Mouse (Mus musculus) telencephalon, adult 2 months (tissue): ENCODE measurements around the gene Scube1.

Source experiments
- DNase-seq: peaks from one replicate; pipeline ENCODE4 v3.0.0-alpha.2; 2011; ENCODE audit warnings: low read depth, low spot score

Gene Scube1

DNA sequence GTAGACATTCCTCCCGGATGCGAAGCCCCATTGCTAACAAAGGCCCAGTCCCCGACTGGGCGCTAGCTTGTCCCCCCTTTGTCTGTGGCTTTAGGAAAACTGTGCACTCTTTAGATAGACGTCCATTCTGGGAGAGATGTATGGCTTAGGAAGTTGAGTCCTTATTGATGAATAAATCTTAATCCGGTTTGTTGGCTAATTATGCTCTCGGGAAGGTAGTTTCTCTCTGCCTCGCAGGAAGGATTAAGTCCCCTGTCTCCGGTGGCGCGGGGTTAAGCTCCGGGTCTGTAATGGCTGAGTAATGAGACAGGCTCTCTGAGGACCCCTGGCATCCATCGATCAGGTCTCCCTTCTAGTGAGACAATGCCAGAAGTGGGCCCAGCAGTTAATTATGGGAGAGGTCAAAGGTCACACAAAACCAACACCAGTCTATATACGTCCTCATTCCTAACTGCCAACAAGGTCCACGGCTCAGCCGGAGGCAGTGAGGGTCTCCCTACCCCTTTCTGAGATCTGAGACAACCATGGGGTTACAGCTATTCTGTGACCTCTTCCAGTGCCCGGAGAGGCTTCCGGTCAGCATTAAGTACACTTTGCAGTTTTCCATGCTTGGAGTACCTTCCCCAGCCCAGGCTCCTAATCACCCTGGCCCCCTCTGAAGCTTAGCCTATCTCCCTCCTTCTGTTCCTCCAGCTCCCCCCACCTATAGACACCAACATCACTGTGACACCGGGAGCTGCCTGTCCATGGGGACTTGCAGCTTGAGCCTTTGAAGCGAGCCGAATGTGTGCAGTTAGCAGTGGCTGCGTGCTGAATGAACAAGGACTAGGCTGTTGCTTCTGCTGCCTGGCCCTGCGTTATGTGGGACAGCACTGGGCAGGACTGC, 14.7 kb downstream of the Scube1 start:
- no peak for DNase-seq

DNA sequence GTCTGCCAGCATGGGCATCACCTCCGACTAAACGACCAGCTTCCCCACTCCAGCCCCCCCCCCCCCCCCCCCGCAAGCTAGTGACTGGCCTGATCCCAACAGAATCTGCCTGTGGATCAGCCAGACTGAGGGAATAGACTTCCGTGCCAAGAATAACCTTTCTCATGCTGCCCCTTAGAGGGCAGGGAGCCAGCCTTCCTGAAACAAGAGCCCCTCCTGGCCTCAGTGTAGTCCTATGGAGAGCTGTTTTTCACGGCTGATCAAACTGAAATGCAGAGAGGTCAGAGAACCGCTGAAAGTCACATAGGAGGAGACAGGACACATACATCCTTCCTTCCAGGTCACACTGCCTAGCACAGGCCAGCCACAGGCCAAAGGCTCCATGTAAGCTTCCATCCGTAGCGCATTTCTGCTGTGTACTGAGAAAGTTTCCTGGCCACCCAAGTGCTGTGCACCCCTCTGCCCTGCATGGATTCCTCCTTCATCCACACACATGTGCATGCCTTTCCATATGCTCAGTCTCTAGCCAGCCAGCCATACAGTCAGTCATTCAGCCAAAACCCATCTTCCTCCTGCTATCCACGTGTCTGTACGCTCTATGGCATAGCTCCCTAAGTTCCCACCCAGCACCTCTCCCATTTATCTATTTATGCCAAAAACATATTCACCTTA, 18.2 kb downstream of the Scube1 start:
- no peak for DNase-seq

- DNase-seq = no peak
These were observed 24.3 kb downstream of the Scube1 start for GRCm38 (mm10) chr15:83700593-83700923.

DNA sequence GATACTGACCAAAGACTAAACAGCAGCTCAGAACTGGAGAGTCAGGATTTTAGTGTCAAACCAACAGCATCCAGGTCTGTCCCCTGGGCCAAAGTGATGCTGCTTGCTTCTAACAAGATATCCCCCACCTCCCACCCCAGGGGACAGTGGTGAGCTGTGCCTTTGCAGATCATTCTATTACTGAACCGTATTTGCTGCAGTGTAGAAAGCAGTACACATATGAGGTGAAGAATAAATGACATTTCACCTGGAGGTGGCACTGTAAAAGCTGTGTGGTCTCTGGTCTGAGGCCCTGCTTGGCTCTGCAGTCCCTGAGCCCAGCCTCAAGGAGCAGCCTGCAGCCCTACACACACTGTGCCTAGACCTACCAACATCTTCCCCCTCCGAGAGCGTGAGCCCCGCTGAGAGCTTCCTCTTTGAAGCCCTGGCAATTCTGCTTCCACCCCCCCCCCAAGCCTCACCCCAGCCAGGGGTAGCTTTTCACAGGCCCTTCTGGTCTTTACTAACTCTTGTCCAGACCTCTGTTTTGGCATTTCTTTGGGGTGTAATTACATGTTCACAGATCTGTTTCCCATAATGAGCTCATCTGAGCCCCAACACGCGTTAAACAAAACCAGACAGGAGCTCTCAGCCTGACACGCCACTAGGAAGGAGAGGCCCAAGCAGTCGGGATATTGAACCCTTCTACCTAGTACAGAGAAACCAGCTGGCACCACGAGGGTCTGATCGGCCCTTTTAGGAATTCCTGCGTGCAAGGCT, 24.8 kb downstream of the Scube1 start:
- DNase-seq = no peak

- DNase-seq = no peak
These were observed 25.5 kb downstream of the Scube1 start for GRCm38 (mm10) chr15:83699132-83699833.

- DNase-seq = no peak
These were observed 28.0 kb downstream of the Scube1 start for GRCm38 (mm10) chr15:83696681-83697381.

- DNase-seq = no peak
These were observed 29.7 kb downstream of the Scube1 start for GRCm38 (mm10) chr15:83695159-83695558.

DNA sequence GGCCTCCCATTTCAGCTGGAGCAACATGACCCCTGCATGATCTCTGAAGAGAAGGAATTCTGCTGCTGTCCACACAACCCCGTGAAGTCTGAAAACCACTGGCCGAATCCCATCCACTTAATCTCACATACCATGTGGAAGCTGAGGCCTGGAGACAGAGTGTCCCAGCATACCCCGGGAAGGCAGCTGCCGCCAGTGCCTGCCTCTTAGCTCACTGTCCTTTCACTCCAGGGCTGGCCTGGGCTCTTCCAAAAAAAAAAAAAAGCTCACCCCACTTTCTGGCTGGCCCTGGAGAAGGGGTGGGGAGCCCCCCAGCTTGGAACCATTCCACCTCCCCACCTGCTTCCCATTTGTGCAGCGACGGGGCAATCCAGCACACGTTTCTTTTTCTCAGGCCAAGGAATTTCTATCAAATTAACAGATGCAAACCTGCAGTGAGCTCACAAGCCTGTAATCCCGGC, 32.9 kb downstream of the Scube1 start:
- DNase-seq = no peak

GRCm38 (mm10) chr15:83689946-83690345, 34.9 kb downstream of the Scube1 start:
- no peak for DNase-seq

DNA sequence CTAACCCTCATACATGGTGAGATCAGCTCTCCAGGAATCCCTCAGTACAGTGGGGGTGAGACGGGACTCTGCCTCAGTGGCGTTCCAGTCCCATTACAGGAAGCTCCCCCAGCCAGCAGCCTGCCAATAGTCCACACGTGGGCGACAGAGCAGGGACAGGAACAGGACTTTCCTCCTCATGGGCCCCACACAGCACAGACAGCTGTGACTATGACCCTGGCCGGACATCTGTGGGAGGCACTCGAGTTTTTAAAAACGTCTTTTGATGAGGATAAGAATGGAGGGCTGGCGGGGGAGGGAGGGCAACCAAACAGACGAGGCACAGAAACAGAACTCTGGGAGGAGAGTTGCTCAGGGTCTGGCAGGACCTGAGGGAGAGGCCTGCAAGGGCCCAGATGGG, 38.2 kb downstream of the Scube1 start:
- DNase-seq = no peak

DNA sequence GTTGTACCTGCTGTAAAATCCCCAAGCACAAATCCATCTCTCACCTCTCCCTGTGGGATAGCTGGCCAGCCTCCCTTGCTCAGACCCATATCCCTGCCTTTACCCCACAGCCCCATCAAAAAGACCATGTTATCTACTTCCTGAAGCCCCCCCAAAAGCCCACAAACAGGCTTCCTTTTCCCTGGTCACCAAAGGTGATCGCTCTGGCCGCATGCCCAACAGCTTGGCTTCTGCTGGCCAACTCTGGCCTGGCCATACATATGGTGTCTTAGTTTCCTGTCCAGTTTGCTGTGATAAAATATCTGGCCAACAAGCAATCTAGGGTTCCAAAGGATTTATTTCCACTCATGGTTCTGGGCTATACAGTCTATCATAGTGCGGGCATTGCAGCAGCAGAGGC, 38.9 kb downstream of the Scube1 start:
- DNase-seq = no peak

DNA sequence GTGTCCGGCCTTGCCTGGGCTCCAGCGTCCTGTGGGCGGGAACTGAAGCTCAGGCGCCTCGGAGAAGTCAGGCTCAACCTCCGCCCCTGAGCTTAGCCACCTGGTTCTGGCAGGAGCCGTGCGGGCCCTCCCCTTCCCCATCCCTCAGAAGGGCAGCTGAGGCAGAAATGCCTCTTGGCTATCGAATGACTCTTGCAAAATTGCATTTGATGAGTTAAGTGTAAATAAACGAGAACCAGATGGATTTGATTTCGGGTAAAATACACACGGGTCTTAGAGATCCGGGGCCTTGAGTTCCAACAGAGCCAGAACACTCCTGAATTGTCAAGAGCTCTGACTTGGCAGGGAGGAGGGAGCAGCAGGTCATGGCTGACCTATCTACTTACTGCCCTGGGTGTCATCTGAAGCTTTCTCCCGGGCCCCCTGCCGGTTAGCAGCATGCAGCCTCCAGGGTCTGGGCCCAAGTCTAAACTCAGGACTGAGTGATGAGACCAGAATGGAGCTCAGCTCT, 41.7 kb downstream of the Scube1 start:
- DNase-seq = no peak

GRCm38 (mm10) chr15:83680300-83680699, 44.5 kb downstream of the Scube1 start:
- no peak for DNase-seq

GRCm38 (mm10) chr15:83679729-83680128, 45.1 kb downstream of the Scube1 start:
- no peak for DNase-seq

DNA sequence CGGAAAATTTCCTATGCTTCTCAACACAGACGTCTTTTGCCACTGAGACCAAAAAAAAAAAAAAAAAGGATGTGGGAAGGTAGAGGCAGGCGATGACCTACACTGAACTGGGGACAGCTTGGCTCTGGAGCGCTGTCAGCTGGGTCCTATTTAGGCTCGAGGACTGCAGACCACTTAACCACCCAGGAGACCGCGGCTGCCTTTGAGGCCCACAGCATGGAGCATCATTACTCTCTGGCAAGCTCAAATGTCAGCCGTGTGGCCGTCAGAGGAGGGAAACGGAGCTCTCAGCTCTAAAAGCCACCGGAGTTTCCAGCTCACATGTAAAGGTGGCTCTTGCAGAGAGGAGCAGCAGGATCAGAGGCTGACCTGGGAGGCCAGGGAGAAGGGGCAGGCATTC, 46.2 kb downstream of the Scube1 start:
- no peak for DNase-seq

GRCm38 (mm10) chr15:83678089-83678488, 46.7 kb downstream of the Scube1 start:
- DNase-seq = no peak

GRCm38 (mm10) chr15:83677098-83677497, 47.7 kb downstream of the Scube1 start:
- DNase-seq = no peak

GRCm38 (mm10) chr15:83676286-83676685, 48.5 kb downstream of the Scube1 start:
- DNase-seq = no peak

DNA sequence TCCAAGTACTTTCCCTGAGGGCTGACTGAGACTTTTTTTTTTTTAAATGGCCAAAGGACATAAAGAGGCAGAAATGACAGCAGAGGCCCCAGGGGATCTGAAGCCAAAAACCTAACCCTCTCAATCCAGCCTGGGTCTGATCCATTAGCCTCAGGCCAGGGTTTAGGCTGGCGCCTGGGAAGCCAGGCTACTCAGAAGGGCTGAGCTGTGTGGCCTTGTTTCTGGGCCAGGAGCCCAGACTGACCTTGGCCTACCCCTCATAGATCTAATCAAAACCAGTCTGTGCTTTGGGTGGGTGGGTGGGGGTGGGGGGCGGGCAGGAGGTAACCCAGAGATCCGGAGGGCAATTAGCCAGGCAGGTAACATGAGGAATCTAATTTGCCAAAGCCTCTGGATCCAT, 51.2 kb downstream of the Scube1 start:
- no peak for DNase-seq

- no peak for DNase-seq
These were observed 57.3 kb downstream of the Scube1 start for GRCm38 (mm10) chr15:83667501-83667900.

GRCm38 (mm10) chr15:83666418-83666817, 58.4 kb downstream of the Scube1 start:
- no peak for DNase-seq
